Mouse (Mus musculus) right cerebral cortex, postnatal 14 days (tissue): ENCODE results near the gene Dlg4.
"Not testable (repeated sequence)": the region's sequence is repeated elsewhere in the genome, so short reads cannot be mapped to it uniquely, and the experiment has no call there.

Experiments used
- DNase-seq: peaks from one replicate; pipeline ENCODE4 v3.0.0; 2022

Dlg4 gene

GRCm38 (mm10) chr11:69997070-69997509 is 19.7 kb upstream of the Dlg4 start:
- DNase-seq = peak; percentile 78

GRCm38 (mm10) chr11:69998567-69999491 is 17.9 kb upstream of the Dlg4 start:
- DNase-seq = no peak

GRCm38 (mm10) chr11:69999666-70000065 is 17.1 kb upstream of the Dlg4 start:
- no peak for DNase-seq

GRCm38 (mm10) chr11:70000396-70000898 is 16.3 kb upstream of the Dlg4 start, which contains the start of gene Dvl2:
Gene Dvl2, plus strand, starts transcription at chr11:70000595.
- peak; percentile 91 for DNase-seq

GRCm38 (mm10) chr11:70001159-70001558 is 15.6 kb upstream of the Dlg4 start:
- no peak for DNase-seq

GRCm38 (mm10) chr11:70001865-70002264 is 14.9 kb upstream of the Dlg4 start:
- peak; percentile 53 for DNase-seq

- no peak for DNase-seq
Observed at GRCm38 (mm10) chr11:70002471-70002870, 14.3 kb upstream of the Dlg4 start.

- DNase-seq = no peak
Observed at GRCm38 (mm10) chr11:70005521-70005920, 11.2 kb upstream of the Dlg4 start.

GRCm38 (mm10) chr11:70010033-70010432 is 6.7 kb upstream of the Dlg4 start:
- no peak for DNase-seq

- DNase-seq = no peak
Observed at GRCm38 (mm10) chr11:70010548-70010947, 6.2 kb upstream of the Dlg4 start.

GRCm38 (mm10) chr11:70010961-70011360 is 5.8 kb upstream of the Dlg4 start:
- DNase-seq = no peak

GRCm38 (mm10) chr11:70012931-70013330 is 3.8 kb upstream of the Dlg4 start:
- DNase-seq = no peak

- no peak for DNase-seq
Observed at GRCm38 (mm10) chr11:70013408-70013807, 3.3 kb upstream of the Dlg4 start.

- no peak for DNase-seq
Observed at GRCm38 (mm10) chr11:70014051-70014450, 2.7 kb upstream of the Dlg4 start.

- peak; percentile 81 for DNase-seq
Observed at GRCm38 (mm10) chr11:70014880-70015558, 1.7 kb upstream of the Dlg4 start, which contains the start of gene Acadvl. Gene Acadvl, minus strand, starts transcription at chr11:70015411.

- no peak for DNase-seq
Observed at GRCm38 (mm10) chr11:70015677-70016076, 1.1 kb upstream of the Dlg4 start.

GRCm38 (mm10) chr11:70016177-70016576 is 565 bp upstream of the Dlg4 start:
- DNase-seq = not testable (repeated sequence)

- no peak for DNase-seq
Observed at GRCm38 (mm10) chr11:70017199-70017767, 541 bp downstream of the Dlg4 start.

GRCm38 (mm10) chr11:70018131-70018990 is 1.6 kb downstream of the Dlg4 start:
- DNase-seq = peak; percentile 81

GRCm38 (mm10) chr11:70019495-70020021 is 2.8 kb downstream of the Dlg4 start:
- DNase-seq = no peak

- DNase-seq = peak; percentile 60
Observed at GRCm38 (mm10) chr11:70020022-70020631, 3.4 kb downstream of the Dlg4 start.
